Comparison of ENCODE assay signal across 11 mouse cellular contexts in genomic region chr3:104794953-104795470, GRCm38 (mm10). TPM values are rescaled to one million over a fixed set of nuclear protein-coding genes. Genes with fewer than 3 reads are reported as not detected.
DNase-seq lines count a peak whose midpoint lies in the region; ATAC-seq lines count a peak whose summit lies in the region.
"Had no signal": no experiment of that assay in that cellular context is flagged by ENCODE, and none has a peak within 500 bp of the region (broad histone marks: within the 10 kb centered on the region; RNA-seq: fewer than 3 reads in every experiment).

No protein-coding gene starts in this region.

- H3K27ac ChIP-seq in heart, embryonic 12.5 days (ENCODE audit: poor library complexity, severe bottlenecking) = peak overlapping the region; percentile 95
- peak overlapping the region; percentile 67 for H3K27ac ChIP-seq in midbrain, embryonic 10.5 days (replicated peaks)
- no peak overlapping the region for H3K27ac ChIP-seq in midbrain, embryonic 15.5 days
- peak overlapping the region; percentile 92 for H3K27ac ChIP-seq in intestine, embryonic 15.5 days
- H3K27ac ChIP-seq in stomach, embryonic 15.5 days = peak overlapping the region; percentile 86

- H3K27me3 ChIP-seq in heart, embryonic 12.5 days (replicated peaks) = no peaks in the 10 kb centered on the region
- H3K27me3 ChIP-seq in midbrain, embryonic 10.5 days (ENCODE audit: low read depth, poor library complexity, severe bottlenecking) = peaks cover 12% of the 10 kb centered on the region
- H3K27me3 ChIP-seq in midbrain, embryonic 15.5 days (replicated peaks) = no peaks in the 10 kb centered on the region
- no peaks in the 10 kb centered on the region for H3K27me3 ChIP-seq in intestine, embryonic 15.5 days (replicated peaks)
- no peaks in the 10 kb centered on the region for H3K27me3 ChIP-seq in stomach, embryonic 15.5 days (replicated peaks)
- H3K27me3 ChIP-seq: CH12.LX; megakaryocyte, embryonic 14.5 days had no signal

- DNase-seq in heart, postnatal 14 days = no peak
- DNase-seq in midbrain, embryonic 10.5 days (ENCODE audit: low spot score) = no peak
- no peak for DNase-seq in left cerebral cortex, adult 9 months (ENCODE audit: low spot score in 2 of 2)
- DNase-seq in ovary, postnatal 10 days (ENCODE audit: low spot score) = no peak
- DNase-seq: cerebellum, adult 18-20 months had no signal

- no peak for ATAC-seq in heart, embryonic 12.5 days (ENCODE audit: insufficient number of reproducible peaks, low FRiP score)
- no peak for ATAC-seq in midbrain, embryonic 15.5 days (replicated peaks)
- ATAC-seq in intestine, embryonic 15.5 days = no peak; the same call in 1 of the 2 replicates
- ATAC-seq in stomach, embryonic 15.5 days (ENCODE audit: insufficient read depth, low FRiP score, low read depth) = no peak

- no peaks in the 10 kb centered on the region for H3K9me3 ChIP-seq in heart, embryonic 12.5 days (replicated peaks)
- H3K9me3 ChIP-seq in midbrain, embryonic 10.5 days (replicated peaks) = no peaks in the 10 kb centered on the region
- no peaks in the 10 kb centered on the region for H3K9me3 ChIP-seq in midbrain, embryonic 15.5 days
- no peaks in the 10 kb centered on the region for H3K9me3 ChIP-seq in intestine, embryonic 15.5 days
- no peaks in the 10 kb centered on the region for H3K9me3 ChIP-seq in stomach, embryonic 15.5 days
- H3K9me3 ChIP-seq: megakaryocyte, embryonic 14.5 days had no signal

- H3K36me3 ChIP-seq in heart, embryonic 12.5 days = peaks cover 70% of the 10 kb centered on the region
- H3K36me3 ChIP-seq in midbrain, embryonic 10.5 days = peaks cover 51% of the 10 kb centered on the region
- H3K36me3 ChIP-seq in midbrain, embryonic 15.5 days (replicated peaks) = no peaks in the 10 kb centered on the region
- H3K36me3 ChIP-seq in intestine, embryonic 15.5 days = peaks cover 25% of the 10 kb centered on the region
- peaks cover 29% of the 10 kb centered on the region for H3K36me3 ChIP-seq in stomach, embryonic 15.5 days

- no peak overlapping the region for H3K4me3 ChIP-seq in heart, embryonic 12.5 days
- no peak overlapping the region for H3K4me3 ChIP-seq in midbrain, embryonic 10.5 days
- H3K4me3 ChIP-seq in midbrain, embryonic 15.5 days = no peak overlapping the region
- no peak overlapping the region for H3K4me3 ChIP-seq in intestine, embryonic 15.5 days (replicated peaks)
- no peak overlapping the region for H3K4me3 ChIP-seq in stomach, embryonic 15.5 days (replicated peaks)

- 49% methylated on average over 12 of the region's 12 CpGs for WGBS in heart, embryonic 12.5 days
- WGBS in midbrain, embryonic 10.5 days = 79% methylated on average over 12 of the region's 12 CpGs
- WGBS in midbrain, embryonic 15.5 days = 76% methylated on average over 12 of the region's 12 CpGs
- 28% methylated on average over 12 of the region's 12 CpGs for WGBS in intestine, embryonic 15.5 days
- WGBS in stomach, embryonic 15.5 days = 41% methylated on average over 12 of the region's 12 CpGs

- peak overlapping the region; percentile 31 for H3K4me2 ChIP-seq in heart, embryonic 12.5 days
- H3K4me2 ChIP-seq in midbrain, embryonic 15.5 days = no peak overlapping the region
- H3K4me2 ChIP-seq in intestine, embryonic 15.5 days (replicated peaks) = no peak overlapping the region; the same call in none of the 2 replicates
- H3K4me2 ChIP-seq in stomach, embryonic 15.5 days = peak overlapping the region; percentile 22; the same call in 1 of the 2 replicates

- intact Hi-C loops in heart, postnatal 14 days (cut with DNase I) = no loop called here

- peak overlapping the region; percentile 53; the same call in 1 of the 2 replicates for H3K9ac ChIP-seq in heart, embryonic 12.5 days
- H3K9ac ChIP-seq in midbrain, embryonic 15.5 days = no peak overlapping the region
- H3K9ac ChIP-seq in intestine, embryonic 15.5 days = peak overlapping the region; percentile 23; the same call in 1 of the 2 replicates
- no peak overlapping the region for H3K9ac ChIP-seq in stomach, embryonic 15.5 days

- peaks cover 65% of the 10 kb centered on the region for H3K4me1 ChIP-seq in heart, embryonic 12.5 days (replicated peaks)
- H3K4me1 ChIP-seq in midbrain, embryonic 10.5 days = peaks cover 53% of the 10 kb centered on the region
- peaks cover 7% of the 10 kb centered on the region for H3K4me1 ChIP-seq in midbrain, embryonic 15.5 days
- H3K4me1 ChIP-seq in intestine, embryonic 15.5 days (replicated peaks) = peaks cover 69% of the 10 kb centered on the region
- H3K4me1 ChIP-seq in stomach, embryonic 15.5 days = peaks cover 58% of the 10 kb centered on the region

RNA-seq across cellular contexts. Expression of gene Rhoc, which starts 6.8 kb away (rescaled TPM):
- polyA plus RNA-seq in heart, embryonic 12.5 days (2016; fragmentation: Nextera tagmentation; extraction: Ambion mirVana) = 260 and 269 TPM in 2 replicates
- total RNA-seq in heart, postnatal 14 days (2021) = 100 to 1,000 TPM; 139 to 166 TPM
- 87.0 and 89.3 TPM in 2 replicates for polyA plus RNA-seq in midbrain, embryonic 10.5 days (2016; fragmentation: Nextera tagmentation; extraction: Ambion mirVana)
- 43.8 and 46.0 TPM in 2 replicates for polyA plus RNA-seq in midbrain, embryonic 15.5 days (2015; fragmentation: Nextera tagmentation; extraction: Ambion mirVana)
- 157 and 162 TPM in 2 replicates for polyA plus RNA-seq in intestine, embryonic 15.5 days (2015; fragmentation: Nextera tagmentation; extraction: Ambion mirVana)
- polyA plus RNA-seq in stomach, embryonic 15.5 days (2015; fragmentation: Nextera tagmentation; extraction: Ambion mirVana) = 156 and 157 TPM in 2 replicates

RNA-seq across cellular contexts. Expression of gene Fam19a3, which starts 13.4 kb away (rescaled TPM):
- polyA plus RNA-seq in heart, embryonic 12.5 days (2016; fragmentation: Nextera tagmentation; extraction: Ambion mirVana) = 1.3 and 1.6 TPM in 2 replicates
- total RNA-seq in heart, postnatal 14 days (2021) = 1 to 10 TPM; 2.2 to 2.3 TPM
- polyA plus RNA-seq in midbrain, embryonic 10.5 days (2016; fragmentation: Nextera tagmentation; extraction: Ambion mirVana) = 0.15 TPM in 1 of 2 replicates, not detected in the other
- polyA plus RNA-seq in midbrain, embryonic 15.5 days (2015; fragmentation: Nextera tagmentation; extraction: Ambion mirVana) = 0.05 and 0.10 TPM in 2 replicates
- 0.08 TPM in 1 of 2 replicates, not detected in the other for polyA plus RNA-seq in intestine, embryonic 15.5 days (2015; fragmentation: Nextera tagmentation; extraction: Ambion mirVana)
- 0.10 and 0.21 TPM in 2 replicates for polyA plus RNA-seq in stomach, embryonic 15.5 days (2015; fragmentation: Nextera tagmentation; extraction: Ambion mirVana)

RNA-seq across cellular contexts. Expression of gene Ppm1j, which starts 14.2 kb away (rescaled TPM):
- polyA plus RNA-seq in heart, embryonic 12.5 days (2016; fragmentation: Nextera tagmentation; extraction: Ambion mirVana) = 39.2 and 39.3 TPM in 2 replicates
- total RNA-seq in heart, postnatal 14 days (2021) = 10 to 100 TPM; 39.2 to 39.7 TPM
- polyA plus RNA-seq in midbrain, embryonic 10.5 days (2016; fragmentation: Nextera tagmentation; extraction: Ambion mirVana) = 1.1 and 1.2 TPM in 2 replicates
- polyA plus RNA-seq in midbrain, embryonic 15.5 days (2015; fragmentation: Nextera tagmentation; extraction: Ambion mirVana) = 0.59 and 0.93 TPM in 2 replicates
- polyA plus RNA-seq in intestine, embryonic 15.5 days (2015; fragmentation: Nextera tagmentation; extraction: Ambion mirVana) = 2.9 and 4.5 TPM in 2 replicates
- polyA plus RNA-seq in stomach, embryonic 15.5 days (2015; fragmentation: Nextera tagmentation; extraction: Ambion mirVana) = 3.1 and 4.1 TPM in 2 replicates

RNA-seq across cellular contexts. Expression of gene Mov10, which starts 23.4 kb away (rescaled TPM):
- 43.4 and 45.0 TPM in 2 replicates for polyA plus RNA-seq in heart, embryonic 12.5 days (2016; fragmentation: Nextera tagmentation; extraction: Ambion mirVana)
- 1 to 10 TPM; 7.4 to 7.9 TPM for total RNA-seq in heart, postnatal 14 days (2021)
- 12.7 and 13.5 TPM in 2 replicates for polyA plus RNA-seq in midbrain, embryonic 10.5 days (2016; fragmentation: Nextera tagmentation; extraction: Ambion mirVana)
- polyA plus RNA-seq in midbrain, embryonic 15.5 days (2015; fragmentation: Nextera tagmentation; extraction: Ambion mirVana) = 9.7 and 10.6 TPM in 2 replicates
- 129 and 133 TPM in 2 replicates for polyA plus RNA-seq in intestine, embryonic 15.5 days (2015; fragmentation: Nextera tagmentation; extraction: Ambion mirVana)
- polyA plus RNA-seq in stomach, embryonic 15.5 days (2015; fragmentation: Nextera tagmentation; extraction: Ambion mirVana) = 86.1 and 95.2 TPM in 2 replicates

Comparison
In these comparisons a context has a peak if more than half of its experiments do, and no peak if none do; other contexts are left out.
1. H3K4me2 ChIP-seq: peak in heart, embryonic 12.5 days (single experiment) and stomach, embryonic 15.5 days (single experiment); none in midbrain, embryonic 15.5 days (single experiment) and intestine, embryonic 15.5 days (single experiment).
2. H3K9ac ChIP-seq: peak in heart, embryonic 12.5 days (single experiment) and intestine, embryonic 15.5 days (single experiment); none in midbrain, embryonic 15.5 days (single experiment) and stomach, embryonic 15.5 days (single experiment).